Mouse (Mus musculus) frontal cortex, postnatal 25 days (tissue): ENCODE results near the gene Lrch4.

Source experiments
- DNase-seq, 2 experiments: peaks; one replicate each; pipeline ENCODE4 v3.0.0; 2022; ENCODE audit warnings: low spot score in 2 of 2

The Lrch4 gene

DNA sequence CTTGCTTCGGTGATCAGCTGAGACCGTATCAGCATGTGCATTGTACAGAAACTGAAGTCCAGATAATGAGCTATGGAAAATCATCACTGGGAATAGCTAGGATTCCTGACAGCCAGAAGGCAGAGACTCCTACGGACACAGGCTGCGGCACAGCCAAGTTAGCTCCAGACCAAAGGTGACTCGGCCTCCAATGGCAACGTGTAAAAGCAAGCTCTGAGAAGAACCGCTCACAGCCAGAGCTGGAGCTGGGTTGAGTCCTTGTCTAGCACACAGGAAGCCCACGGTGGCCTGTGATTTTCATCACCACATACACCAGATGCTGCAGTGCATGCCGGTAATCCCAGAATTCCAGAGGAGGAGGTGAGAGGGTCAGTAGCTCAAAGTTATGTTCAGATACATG lies 61.6 kb downstream of the Lrch4 start:
- DNase-seq: no peak
